Mouse (Mus musculus): ENCODE results near the gene Ggact. TPM values are rescaled to one million over a fixed set of nuclear protein-coding genes. Genes with fewer than 3 reads are reported as not detected.

Ggact gene
- total RNA-seq, 2 experiments from 2014 or later = 23.2 to 25.1 TPM

DNA sequence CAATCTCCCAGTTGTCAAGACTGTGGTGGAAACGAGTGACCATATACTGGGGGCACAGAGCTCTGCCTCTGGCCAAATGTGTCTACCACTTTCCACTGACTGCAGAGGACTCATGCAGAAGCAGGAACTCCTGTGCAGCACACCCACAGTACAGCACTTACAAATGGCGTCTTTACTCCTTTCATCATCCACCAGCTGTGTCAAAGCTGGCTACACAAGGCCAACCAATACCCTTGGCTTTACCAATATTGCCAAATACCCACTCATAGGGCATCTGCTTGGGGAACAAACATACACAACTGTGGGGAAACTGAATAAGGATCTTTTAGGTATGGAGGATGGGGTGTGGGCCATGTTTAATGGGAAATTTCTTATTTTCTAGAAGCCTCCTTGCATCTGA, 11.8 kb downstream of the Ggact start:
- no peak for DNase-seq
- intact Hi-C loops (cut with DNase I) = no loop called here

DNA sequence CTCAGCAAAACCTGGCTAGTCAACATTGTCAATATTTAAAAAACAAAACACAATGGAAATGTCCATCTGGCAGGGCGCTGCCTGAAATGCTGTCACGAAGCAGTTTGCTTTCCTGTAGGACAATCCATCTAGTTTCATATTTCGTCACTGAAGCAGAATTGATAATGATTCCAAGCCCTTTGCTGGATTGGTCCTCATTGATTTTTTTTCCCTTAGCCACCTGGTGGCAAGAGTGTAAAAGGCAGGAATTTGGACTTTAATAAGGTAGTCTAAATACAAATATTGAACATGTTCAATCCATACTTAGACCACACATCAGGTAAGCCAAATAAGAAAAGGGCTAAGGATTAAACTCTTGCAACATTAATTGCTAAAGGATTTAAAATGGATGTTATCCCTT, 12.4 kb downstream of the Ggact start:
- DNase-seq = no peak
- intact Hi-C loops (cut with DNase I) = no loop called here

DNA sequence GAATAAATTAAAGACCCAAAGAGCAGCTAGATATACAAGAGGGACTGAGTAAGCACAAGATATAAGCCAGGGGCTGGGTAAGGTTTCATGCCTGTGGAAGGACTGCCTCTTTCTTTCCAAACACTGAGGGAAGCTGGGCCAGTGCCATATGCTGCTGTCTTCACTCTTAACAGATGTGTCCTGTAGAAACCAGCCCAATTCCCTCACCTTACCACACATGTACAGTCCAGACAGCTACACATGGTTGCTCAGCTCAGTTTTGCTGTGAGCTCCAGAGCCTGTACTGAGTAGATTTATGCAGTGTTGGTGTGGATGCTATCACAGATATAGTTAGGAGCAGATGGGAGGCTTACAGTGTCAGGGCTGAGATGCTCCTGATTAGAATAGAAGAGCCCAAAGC, 12.9 kb downstream of the Ggact start:
- intact Hi-C loops (cut with DNase I) = no loop called here
- no peak for DNase-seq

DNA sequence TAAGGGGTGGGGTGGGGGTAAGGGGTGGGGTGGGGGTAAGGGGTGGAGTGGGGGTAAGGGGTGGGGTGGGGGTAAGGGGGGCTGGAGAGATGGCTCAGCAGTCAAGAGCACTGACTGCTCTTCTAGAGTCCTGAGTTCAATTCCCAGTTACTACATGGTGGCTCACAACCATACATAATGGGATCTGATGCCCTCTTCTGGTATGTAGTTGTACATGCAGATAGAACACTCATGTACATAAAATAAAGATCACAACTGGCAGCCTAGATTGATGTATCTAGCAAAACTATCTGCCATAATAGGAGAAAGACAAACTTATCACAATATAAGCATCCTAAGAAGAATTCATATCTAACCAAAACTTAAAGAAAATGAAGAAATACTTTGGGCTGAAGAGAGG, 15.0 kb downstream of the Ggact start:
- intact Hi-C loops (cut with DNase I) = no loop called here
- no peak for DNase-seq

DNA sequence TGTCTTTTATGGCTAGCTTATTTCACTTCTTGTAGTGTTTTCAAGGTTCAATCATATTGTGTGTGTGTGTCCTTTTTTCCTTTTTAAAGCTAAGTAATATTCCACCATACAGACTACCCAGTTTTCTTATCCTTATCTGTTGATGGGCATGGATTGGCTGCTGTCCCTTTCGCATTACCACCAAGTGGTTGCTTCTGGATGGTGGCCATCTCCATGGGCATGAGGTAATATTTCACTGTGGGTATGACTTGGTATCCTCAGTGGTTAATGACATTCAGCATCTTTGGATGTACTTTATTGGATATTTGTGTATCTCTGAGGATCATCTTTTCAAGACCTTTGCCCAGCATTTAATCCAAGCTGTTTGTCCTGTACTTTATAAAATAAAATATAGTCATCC, 17.5 kb downstream of the Ggact start:
- no peak for DNase-seq
- intact Hi-C loops (cut with DNase I) = no loop called here

DNA sequence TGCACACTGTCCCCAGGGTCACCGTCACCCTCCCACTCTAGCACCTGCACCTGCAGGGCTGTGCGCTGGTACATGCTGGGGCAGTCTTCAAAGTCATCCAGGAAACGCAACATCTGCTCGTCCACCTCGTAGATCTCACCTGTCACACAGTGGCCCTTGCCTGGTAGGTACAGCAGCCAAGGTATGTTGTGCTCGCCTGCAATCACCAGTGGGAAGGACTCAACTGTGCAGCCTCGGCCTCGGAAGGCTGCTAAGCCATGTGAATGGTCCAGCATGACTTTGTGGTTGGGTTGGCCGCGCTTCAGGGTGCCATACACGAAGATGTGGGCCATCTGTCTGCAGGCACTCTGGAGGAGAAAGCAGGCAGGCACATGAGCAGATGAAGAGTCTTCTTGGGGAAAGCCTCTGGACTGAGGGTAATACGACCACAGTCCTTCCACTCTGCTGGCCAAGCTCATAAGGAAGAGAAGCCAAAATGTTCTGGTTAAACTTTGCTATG, 22.0 kb downstream of the Ggact start:
- intact Hi-C loops (cut with DNase I) = no loop called here
- DNase-seq = no peak

DNA sequence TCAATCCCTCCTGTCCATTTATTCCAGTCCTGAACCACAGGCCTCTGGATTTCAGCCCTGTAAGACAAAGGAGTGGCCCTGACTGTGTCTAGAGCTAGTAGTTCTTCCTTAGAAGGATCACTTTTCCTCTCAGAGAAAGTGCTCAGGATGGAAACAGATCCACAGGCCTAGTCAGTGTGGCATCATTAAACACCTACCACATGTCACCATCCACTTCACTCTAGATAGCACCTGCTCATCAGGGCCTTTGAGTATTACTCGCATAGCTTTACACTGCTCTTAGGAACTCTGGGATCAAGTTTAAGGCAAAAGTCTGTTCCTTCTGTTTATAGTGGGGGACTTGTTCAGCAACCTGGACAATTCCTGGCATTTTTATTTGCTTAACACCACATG, 25.1 kb downstream of the Ggact start:
- intact Hi-C loops (cut with DNase I) = no loop called here

DNA sequence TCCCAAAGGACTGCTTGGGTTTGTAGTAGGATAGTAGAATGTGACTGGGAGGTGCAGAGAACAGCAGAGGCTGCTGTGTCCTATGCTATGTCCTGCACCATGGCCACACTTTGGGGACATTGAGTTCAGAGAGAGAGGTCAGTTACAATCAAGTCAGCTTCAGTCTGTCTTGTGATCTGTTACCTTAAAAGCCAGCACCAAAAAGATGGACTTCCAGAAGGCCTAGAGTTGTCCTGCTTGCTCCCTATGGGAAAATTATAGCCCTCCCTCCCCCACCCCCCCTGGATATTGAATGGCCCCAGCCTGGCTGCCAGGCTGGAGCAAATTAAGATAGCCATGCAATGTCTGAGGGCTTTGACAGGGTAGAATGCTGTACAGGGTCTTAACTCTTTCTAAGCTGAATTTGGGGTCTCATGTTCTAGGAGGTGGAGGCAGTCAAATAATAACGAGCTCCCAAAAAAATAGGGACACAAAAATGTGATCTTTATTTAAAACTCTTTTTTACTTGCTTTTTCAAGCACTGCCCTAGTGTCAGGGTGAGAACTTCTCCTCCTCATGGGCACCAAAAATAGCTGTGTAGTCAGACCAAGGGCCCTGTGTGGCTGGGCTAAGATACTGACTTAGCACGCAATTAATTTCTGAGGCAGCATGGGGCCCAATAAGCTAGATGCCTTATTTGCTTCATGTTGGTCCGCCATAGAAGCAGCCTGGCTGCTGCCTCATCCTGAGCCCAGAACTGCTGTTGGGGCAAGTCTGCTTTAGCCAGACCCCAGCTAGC, 25.7 kb downstream of the Ggact start:
- intact Hi-C loops (cut with DNase I) = no loop called here
- DNase-seq = no peak

More for the DNA sequence above, 25.1 kb downstream of the Ggact start:
- DNase-seq = no peak

DNA sequence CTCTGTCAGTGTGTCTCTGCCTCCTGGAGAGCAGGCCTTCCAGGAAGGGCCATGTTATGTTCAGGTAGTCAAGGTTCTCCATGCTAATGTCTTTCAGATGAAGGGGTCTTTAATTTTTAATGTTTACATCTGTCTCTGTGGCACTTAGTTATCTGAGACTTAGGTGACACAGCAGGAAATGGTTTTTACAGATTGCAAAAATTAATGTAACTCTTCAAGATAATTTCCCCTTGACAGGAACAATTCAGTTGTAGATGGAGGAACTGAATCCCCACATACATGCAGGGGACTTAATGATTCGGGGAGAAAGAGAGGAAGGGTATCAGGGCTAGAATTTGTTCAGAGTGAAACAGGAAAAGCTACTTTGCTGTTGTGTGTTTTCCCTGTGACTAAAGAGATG, 26.3 kb downstream of the Ggact start:
- intact Hi-C loops (cut with DNase I) = no loop called here
- no peak for DNase-seq

DNA sequence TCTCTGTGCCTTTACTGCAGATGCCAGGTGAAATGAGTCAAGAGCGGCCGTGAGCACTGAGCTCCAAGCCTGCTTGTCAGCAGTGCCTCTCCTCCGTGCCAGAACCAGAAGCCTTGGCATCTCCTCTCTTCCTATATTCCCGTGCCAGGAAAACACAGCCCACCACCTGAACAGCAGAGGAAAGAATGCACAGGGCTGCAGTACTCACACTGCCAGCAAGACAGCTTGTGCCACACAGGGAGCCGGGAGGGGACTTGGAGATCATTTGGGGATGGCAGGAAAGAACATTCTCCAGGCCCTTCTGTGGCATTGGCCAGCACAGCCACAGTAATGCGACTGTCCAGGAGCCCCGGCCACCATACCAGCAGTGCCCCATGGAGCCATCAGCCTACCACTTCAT, 27.7 kb downstream of the Ggact start:
- no peak for DNase-seq
- intact Hi-C loops (cut with DNase I) = no loop called here

DNA sequence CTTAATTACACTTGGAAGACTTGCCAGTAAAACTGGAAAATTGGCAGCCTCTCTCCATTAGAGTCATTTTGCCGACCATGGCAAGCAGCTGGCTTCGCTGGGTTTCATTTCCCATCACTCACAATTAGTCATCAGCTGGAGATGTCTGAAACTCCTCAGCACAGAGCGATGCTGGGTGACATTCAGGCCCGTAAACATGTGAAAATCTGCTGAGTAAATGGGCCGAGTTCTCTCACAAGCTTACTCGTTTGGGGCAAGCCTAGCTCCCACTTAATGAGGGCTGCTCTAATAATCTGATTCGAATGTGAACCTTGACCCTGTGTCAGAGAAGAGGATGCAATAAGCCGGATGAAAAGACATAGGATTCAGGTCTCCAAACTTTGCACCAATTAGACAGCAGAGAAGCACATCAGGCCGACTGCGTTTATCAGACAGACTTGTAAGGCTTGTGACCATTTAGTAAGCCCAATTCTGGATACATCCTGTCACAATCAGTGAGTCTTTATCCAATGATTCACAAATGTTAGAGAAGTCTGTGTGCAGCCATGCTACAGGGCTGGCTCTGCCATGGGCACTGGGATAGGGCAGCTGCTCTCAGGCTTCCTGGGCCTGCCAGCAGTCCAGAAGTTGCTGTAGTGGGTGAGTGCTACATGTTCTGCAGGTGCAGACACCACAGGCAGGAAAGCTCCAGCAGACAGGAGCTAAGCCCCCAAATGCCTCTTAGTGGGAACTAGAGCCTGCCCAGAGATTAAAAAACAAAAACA, 29.6 kb downstream of the Ggact start:
- no peak for DNase-seq
- intact Hi-C loops (cut with DNase I) = no loop called here

DNA sequence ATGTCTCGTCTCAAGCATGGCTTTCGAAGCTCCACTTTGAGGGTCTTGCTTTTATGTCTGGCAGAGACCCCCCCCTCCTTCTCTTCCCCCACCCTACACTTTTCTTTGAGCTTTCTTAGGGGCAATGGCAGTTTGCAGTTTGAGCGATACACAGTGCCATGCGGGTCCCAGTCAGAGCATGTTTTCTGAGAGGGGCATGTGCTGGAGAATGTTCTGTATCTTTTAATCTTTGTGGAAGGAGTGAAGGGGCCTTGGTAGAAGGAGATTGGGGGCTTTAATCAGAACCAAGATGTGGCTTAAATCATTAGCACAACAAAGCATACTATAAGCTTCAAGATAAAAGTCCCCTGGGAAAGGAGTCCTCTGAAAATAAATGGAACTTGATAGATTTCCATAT, 30.1 kb downstream of the Ggact start:
- DNase-seq = no peak
- intact Hi-C loops (cut with DNase I) = no loop called here

DNA sequence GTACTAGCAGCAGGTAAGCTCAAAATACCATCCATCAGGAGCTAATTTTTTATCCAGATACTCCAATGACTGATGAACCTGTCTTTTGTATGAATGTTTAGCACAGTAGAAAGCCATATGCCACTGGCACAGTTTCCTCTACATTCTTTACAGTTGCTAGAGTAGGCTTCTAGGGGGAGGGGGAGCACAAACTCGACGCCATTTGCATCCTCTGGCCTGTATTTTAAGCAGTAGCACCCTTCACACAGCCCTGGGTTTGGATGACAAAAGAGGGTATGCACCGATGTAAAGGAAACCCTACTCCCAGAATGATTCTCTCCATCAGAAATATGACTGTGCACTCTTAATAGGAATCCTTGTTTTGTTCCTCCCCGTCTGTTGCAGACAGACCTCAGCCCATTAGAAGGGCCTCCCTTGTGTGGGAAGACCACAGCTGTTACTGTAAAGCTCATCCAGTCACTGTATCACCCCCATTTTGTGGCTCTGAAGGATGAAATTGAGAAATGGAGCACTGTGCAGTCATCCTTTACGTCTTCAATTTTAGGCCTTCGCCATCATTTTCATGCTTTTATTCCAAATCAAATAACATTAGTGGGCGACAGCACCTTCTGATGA, 30.7 kb downstream of the Ggact start:
- DNase-seq = no peak
- intact Hi-C loops (cut with DNase I) = no loop called here

DNA sequence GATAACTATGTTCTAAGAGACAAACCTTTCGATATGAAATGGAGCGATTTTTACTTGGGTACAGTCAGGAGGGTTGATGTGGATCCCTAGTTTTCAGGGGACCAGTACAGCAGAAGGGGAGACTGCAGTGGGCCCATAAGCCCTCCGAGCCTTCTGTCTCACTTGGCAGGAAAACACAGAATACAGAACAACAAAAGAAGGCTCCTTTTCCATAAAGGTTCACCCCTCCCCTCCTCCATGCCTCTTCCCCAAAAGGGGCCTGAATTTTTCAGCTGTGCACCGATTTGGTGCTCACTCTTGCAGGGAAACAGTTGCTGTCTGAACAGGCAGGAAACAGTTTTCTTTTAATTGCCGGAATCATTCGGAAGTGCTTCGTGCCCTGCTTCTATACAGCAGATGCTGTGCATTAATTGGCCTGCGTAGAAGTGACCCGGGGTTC, 31.3 kb downstream of the Ggact start:
- intact Hi-C loops (cut with DNase I) = no loop called here

DNA sequence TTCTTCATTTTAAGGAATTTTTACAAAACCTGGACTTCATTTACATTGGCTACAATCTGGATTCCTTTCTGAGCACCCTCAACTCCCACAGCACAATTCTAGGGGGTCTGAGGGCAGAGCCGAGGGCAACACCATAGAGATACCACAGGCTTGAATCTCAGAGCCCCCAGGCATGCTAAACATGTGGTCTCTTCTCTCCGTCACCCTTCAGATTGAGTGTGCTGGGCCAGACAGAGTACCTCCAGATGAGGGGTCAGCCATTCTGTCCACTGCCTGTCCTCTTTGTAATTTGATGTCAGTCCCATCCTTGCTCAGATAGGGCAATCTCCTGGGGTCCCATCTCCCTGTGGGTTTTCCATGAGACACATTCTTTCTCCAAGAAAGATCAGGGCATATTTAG, 31.9 kb downstream of the Ggact start:
- no peak for DNase-seq
- intact Hi-C loops (cut with DNase I) = no loop called here

More for the DNA sequence above, 31.3 kb downstream of the Ggact start:
- DNase-seq = no peak

DNA sequence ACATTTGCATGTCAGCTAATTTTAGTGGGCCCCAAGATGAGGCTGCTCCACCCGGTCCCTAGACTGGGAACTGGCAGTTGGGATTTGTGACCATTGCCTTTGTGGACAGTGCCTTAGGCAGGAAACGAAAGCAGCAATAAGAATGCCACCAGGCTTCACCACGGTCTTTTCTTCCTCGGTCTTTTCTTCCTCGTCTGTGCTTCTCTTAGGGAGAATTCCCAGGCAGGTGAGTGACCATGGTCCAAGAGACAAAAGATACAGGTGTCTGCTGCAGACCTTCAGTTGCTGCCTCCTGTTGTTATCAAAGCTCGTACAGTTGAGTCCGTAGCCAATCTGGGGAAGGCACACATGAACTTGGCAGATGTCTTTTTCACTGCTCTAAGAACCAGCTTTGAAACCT, 33.3 kb downstream of the Ggact start:
- no peak for DNase-seq
- intact Hi-C loops (cut with DNase I) = no loop called here

DNA sequence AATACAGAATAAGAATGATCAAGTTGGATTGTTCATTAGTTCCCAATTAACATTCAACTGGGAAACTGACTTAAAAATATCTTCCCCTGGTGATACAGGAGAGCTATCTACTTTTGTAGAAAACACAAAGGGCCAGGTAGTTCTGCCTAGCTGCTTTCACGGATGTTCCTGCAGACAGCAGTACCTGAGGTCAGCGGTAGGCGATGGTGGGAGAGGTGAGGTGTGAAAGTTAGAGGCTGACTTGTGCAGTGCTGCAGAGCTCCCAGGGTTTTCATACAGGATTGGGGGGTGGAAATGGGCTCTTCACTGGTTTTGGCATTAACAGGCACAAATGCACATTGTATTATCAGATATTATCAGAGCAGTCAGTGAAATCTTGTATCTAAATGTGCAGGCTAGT, 35.8 kb downstream of the Ggact start:
- intact Hi-C loops (cut with DNase I) = loop anchor here (2.0 to 10.0 kb wide), 3 partner anchors 385 to 813 kb away; partner anchors contain the start of gene Gm10837
- no peak for DNase-seq

DNA sequence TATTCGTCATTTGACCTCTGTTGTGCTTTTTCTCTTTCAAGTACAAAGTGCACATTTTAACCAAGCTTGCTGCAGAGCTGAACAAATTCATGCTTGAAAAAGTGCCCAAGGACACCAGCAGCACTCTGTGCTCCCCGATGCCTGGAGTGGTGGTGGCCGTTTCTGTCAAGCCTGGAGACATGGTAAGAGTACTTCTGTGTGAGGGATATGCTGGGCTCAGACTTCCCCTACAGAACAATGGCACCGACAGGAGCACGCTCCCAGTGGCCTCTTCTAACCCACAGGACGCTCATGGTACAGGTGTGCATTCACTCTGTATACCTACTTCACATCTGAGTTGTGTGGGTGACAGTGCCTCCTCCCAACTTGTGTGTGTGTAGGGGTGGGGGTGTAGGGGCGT, 36.8 kb downstream of the Ggact start:
- intact Hi-C loops (cut with DNase I) = loop anchor here (1.0 to 10.0 kb wide), 5 partner anchors 367 to 812 kb away; partner anchors contain the start of gene Gm10837
- DNase-seq = no peak

DNA sequence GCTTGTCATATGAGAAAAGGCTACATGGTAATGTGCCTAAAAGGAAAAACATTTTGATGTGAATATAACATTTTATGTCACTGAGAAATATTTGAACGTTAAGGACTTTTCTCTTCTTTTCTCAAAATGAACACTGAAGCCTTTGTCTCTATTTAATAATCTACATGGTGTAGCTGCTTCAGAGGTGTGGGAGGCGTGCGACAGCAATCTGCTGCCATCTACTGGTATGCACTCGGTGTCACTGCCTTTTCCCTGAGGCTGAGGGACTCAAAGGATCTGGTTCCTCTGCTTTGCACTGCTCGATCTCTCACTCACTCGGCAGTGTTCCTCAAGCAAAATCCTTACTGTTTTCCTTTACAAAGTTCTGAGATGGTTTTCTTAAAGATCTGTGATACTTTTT, 37.4 kb downstream of the Ggact start:
- peak; percentile 66 to 69 for DNase-seq
- intact Hi-C loops (cut with DNase I) = loop anchor here (1.0 to 10.0 kb wide), 5 partner anchors 367 to 811 kb away; partner anchors contain the start of gene Gm10837

DNA sequence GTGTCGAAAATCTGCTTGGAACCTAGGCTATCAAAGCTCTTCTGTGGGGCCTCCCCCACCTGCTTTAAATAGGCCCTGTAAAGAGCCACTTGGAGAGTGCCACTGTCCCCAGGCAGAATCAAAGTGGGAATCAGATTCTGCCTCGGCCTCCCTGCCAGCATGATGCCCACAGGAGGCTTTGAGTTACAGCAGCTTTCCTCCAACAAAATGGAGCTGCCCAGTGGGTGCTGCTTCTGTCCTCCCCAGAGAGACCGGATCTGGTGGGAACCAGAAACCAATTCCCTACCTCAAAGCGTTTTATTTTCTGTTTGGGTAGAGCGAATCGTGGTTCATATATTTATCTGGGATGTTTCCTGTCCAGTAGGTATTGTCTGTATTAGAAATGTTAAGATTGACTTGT, 37.9 kb downstream of the Ggact start:
- intact Hi-C loops (cut with DNase I) = loop anchor here (1.0 to 10.0 kb wide), 5 partner anchors 366 to 811 kb away; partner anchors contain the start of gene Gm10837
- no peak for DNase-seq

DNA sequence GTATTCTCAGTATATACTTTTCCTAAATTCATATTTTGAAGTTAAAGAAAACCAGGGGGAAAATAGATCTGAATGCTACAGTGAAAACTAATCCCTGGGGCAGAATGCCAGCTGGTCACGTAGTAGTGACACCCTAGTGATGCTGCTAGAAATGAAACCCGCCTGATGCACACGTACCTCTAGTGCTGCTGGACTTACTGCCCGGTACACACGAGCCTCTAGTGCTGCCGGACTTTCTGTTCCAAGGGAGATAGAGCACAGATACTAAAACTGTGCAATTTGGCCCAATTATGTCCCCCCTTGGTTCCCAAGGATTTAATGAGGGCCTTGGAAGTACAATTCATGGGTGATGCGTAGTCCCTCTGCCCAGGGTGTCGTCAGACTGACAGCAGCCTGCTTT, 38.5 kb downstream of the Ggact start:
- intact Hi-C loops (cut with DNase I) = loop anchor here (5.0 to 10.0 kb wide), 2 partner anchors 383 to 680 kb away; partner anchors contain the start of gene Gm10837
- no peak for DNase-seq

Data from heart, postnatal 36 days (tissue).